Mouse (Mus musculus) central nervous system, embryonic 11.5 days (tissue): Measurements from ENCODE around the gene Qrich1. TPM values are rescaled to one million over a fixed set of nuclear protein-coding genes. Genes with fewer than 3 reads are reported as not detected.

ENCODE experiments used
- polyA plus RNA-seq: library from polyadenylated mRNA; depleted of rRNA; stranded (reverse); fragments of >200 nt; gene quantifications from 2 replicates; pipeline ENCODE4 v1.2.3, GENCODE M21; 2012; rRNA removed

Qrich1 gene
- 122 and 154 TPM in 2 replicates for polyA plus RNA-seq

DNA sequence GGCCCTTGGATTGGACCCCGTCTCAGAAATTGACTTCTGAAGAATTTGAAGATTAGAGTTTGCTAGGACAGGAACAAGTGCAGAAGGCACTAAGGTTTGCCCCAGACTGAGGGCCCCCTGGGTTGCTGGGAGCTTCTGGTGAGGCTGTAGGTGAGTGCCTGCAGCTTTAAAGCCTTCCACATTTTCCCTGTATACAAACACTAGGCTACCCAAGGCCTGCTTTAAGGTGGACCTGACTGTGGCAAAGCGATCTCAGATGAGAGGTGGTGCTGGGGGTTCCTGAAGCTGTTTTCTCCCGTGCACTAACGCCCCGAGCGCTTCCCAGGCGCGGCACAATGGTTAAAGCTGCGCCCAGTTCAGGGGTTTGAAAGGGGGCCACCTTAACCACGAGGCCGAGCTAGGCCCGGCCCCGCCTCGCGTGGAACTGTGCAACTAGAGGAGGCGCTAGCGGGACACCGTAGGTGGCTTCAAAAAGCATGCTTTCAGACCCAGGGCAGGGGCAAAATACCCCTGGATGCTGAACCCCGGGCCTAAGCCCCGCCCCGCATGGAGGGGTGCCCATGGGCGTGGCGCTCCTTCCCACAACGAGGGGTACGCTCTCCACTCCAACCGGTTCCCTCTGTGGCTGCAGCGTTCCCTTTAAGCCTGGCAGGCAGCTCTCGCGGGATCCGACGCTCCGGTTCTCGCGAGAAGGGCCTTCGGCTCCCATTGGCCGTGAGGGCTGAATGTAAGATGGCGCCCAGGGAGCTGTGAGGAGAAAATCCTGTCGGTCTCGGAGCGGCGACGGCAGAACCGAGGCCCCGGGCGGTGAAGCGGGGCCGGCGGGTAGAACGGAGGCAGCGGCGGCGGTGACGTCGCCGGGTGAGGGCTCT lies at the start of gene Qrich1:
Gene Qrich1 (plus strand): TSS at position 427 of the 872 bp plus-strand sequence.

GRCm38 (mm10) chr9:108479721-108480351 lies 36.8 kb upstream of the Qrich1 start, which contains the start of gene Lamb2:
Lamb2 (plus strand) TSS chr9:108479736.

DNA sequence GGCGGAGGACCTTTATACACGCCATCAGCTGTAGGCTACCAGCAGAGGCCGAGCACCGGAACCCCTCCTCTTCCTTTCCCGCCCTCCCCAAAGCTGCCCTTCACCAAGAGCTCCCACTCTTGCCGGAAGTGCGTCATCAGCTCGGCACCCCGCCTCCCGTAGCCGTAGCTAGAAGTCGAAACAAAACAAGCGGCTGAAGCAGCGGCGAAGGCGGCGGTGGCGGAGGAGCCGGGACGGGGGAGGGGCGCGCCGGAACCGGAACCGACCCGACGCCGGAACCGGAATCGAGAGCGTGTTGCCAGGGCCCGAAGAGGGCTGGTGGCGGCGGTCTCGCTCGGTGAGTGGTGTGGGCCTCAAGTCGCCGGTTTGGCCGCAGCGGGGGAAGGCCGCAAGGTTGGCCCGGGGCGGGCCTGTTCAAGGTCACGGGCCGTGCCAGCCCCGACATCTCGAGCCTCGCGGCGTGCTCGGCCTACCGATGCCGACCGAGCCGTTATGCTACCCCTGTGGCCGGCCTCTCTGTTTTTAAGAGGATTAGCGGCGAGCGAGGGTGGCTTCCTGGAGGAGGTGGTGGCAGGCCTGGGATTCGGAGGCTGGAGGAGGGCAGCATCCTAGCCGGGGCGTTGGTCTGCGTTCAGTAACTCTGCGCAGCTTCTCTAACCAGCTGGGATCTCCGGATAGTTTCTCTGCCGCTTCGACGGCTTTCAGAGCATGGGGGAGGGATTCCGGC lies 25.9 kb upstream of the Qrich1 start, which contains the start of gene Usp19:
Gene Usp19 (plus strand): TSS at position 44 of the 727 bp plus-strand sequence.

DNA sequence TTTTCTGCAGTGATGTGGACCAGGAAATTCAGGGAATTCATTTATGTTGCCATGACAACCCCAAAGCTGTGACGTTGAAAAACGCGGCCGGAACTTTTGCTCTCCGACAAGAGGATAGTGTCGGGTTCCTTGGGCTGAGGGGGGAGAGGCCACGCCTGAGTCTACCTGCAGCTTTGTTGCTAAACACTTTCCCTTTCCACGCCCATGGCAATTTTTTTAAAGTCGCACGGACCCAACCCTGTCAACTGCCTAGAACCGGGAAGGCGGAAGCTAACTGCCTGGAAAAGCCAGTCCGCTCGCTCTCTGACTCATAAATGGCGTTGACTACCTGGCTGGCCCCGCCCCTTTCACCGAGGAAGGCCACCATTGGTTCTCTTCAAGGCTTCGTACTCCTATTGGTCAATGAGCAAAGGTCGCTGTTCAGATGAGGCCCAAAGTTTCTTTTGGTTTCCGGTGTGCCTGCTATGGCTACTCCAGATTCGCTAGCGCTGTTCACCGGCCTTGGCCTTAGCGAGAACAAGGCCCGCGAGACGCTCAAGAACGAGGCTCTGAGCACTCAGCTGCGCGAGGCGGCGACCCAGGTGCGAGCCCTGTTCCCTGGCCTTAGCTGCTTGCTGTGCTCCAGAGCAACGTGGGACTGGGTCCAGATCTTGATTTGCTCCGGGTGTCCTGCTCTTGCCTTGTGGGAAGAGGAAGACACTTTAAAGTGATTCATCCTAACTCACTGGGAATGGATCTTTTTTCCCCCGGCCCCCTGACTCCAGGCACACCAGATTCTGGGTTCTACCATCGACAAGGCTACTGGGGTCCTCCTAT lies 8.8 kb upstream of the Qrich1 start, which contains the start of gene Qars:
Gene Qars (plus strand): TSS at position 88 of the 816 bp plus-strand sequence.

GRCm38 (mm10) chr9:108560227-108560841 lies 43.7 kb downstream of the Qrich1 start, which contains the start of gene Impdh2:
Impdh2 (plus strand) TSS chr9:108560286.

DNA sequence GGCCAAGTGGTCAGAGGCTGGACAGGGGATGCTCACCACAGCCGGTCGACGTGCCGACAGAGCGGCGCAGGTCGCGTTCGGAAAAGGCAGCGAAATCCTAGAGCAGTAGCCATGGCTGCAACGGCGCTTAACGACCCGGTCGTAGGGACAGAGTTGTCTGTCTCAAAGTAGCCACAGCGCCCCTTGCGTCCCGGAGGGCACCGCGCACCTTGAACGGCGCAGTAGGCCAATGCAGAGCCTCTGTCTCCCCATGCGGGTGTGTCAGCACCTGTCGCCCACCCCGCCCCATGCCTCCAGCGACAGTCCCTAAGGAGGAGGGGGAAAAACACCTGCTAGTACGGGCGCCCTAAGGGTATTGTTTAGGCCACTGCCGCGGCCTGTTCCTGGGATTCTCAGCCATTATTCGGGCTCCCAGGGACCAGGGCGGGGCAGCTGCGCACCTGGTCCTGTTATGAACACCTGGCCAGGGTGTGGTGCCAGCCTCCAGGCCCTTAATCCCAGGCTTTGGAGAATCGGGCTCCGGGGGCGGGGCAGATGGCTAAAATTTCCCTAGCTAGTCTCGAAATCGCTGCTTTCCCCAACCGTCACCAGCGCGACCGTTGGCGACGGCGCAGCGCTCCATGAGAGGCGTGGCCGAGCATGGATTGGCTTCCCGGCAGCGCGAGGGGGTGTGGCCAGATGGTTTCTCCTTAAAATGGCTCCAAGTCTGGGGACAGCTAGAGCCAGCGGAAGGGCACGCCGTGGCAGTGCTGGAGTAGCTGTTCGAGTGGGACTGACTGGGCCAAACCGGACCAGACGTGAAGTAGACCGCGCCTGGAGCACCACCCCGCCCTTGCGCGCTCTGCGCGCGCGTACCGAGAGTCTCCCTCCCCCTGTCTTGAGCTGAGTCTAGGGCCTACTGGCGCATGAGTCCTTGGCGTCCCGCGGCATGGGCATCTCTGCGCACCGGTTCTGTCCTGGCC lies 50.5 kb downstream of the Qrich1 start, which contains the start of gene Ndufaf3:
Gene Ndufaf3 (minus strand): TSS at position 620 of the 962 bp plus-strand sequence.

DNA sequence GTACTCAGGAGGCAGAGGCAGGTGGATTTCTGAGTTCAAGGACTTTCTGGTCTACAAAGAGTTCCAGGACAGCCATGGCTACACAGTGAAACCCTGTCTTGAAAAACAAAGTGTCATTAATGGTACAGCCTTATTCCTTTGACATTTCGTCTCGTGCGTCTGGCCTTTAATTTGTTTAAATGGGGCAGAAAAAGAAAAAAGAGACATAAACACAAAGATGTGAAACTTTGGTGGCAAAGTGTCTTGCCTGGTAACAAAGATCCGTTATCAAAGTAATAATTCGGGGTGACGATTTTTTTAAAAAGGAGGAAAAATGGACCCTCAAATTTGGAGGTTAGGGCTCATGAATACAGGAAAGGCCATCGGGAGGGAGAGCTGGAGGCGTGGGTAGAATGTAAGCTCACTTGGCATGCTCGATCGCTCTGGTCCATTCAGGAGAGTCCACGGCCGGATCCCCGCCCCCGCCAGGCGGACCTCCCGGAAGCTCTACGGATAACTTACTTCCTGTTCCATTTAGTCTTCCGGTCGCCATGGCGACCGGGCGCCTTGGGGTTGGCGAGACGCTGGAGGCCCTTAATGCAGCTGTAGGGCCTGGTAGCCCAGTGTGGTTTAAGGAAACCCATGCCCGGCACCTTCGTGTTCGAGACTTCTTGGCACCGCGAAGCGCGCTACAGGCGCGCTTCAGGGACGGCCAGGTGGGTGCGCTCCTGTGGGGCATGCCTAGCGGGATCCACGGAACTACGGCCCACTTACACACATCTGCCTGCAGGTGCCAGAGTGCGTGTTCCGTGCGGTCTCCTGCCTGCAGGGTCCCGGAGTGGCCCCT lies 53.0 kb downstream of the Qrich1 start, which contains the start of gene Dalrd3:
Gene Dalrd3 (plus strand): TSS at position 506 of the 826 bp plus-strand sequence.

GRCm38 (mm10) chr9:108578545-108579343 lies 62.1 kb downstream of the Qrich1 start, which contains the start of gene Wdr6:
Wdr6 (minus strand) TSS chr9:108578739.

DNA sequence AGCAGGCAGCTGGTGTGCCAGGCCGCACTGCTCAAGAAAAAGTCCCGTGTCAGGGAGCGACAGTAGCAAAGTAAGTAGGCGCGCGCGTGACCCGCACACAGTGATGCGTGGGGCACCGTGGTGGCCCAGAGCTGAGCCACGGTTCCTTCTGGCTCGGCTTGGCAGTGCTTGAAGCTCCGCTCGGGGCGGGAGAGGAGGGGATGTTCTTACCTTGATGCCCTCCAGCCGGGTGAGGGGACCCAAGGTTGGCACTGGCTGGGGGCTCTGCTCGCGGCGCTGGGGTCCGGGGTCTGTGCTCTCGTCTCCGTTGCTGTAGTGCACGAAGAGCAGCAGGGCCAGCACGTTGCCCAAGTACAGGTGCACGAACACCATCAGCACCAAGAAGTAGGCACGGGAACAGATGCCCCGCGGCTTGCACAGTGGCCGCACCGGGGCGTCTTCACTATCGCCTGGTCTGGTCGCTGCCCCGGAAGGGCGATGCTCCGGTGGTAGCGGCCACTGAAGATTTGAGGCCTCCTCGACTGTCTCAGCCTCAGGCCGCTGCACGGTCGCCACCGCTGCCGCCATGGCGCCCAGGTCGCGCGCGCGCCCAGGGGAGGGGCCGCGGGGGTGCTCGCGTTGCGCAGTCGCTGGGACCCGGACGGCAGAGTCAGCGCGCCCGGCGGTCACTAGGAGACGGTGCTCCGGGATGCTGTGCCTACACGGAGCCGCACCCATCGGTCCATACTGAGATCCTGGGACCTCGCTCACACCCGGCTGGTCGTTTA lies 80.6 kb downstream of the Qrich1 start, which contains the start of gene P4htm:
Gene P4htm (minus strand): TSS at position 670 of the 767 bp plus-strand sequence.

Other genes starting within 250 kb of the Qrich1 start
- 30.2 and 45.5 TPM in 2 replicates for gene Nicn1, start 226.4 kb upstream of the Qrich1 start, polyA plus RNA-seq
- gene Amt, start 220.0 kb upstream of the Qrich1 start, polyA plus RNA-seq = 40.6 and 51.6 TPM in 2 replicates
- gene Rhoa, start 210.7 kb upstream of the Qrich1 start, polyA plus RNA-seq = 236 and 260 TPM in 2 replicates
- 12.7 and 22.2 TPM in 2 replicates for gene Tcta, start 210.6 kb upstream of the Qrich1 start, polyA plus RNA-seq
- 654 and 762 TPM in 2 replicates for gene Gpx1, start 177.9 kb upstream of the Qrich1 start, polyA plus RNA-seq
- gene Usp4, start 169.0 kb upstream of the Qrich1 start, polyA plus RNA-seq = 113 and 120 TPM in 2 replicates
- 1.4 and 1.8 TPM in 2 replicates for gene 1700102P08Rik, start 124.0 kb upstream of the Qrich1 start, polyA plus RNA-seq
- gene Ccdc36, start 88.3 kb upstream of the Qrich1 start, polyA plus RNA-seq = 1.1 and 1.6 TPM in 2 replicates
- gene BC048562, start 80.3 kb upstream of the Qrich1 start, polyA plus RNA-seq = not detected in 2 replicates
- 25.0 and 28.4 TPM in 2 replicates for gene Ccdc71, start 56.3 kb upstream of the Qrich1 start, polyA plus RNA-seq
- 43.0 and 49.4 TPM in 2 replicates for gene Klhdc8b, start 55.2 kb upstream of the Qrich1 start, polyA plus RNA-seq
- gene Lamb2, start 37.1 kb upstream of the Qrich1 start, polyA plus RNA-seq = 67.7 and 81.1 TPM in 2 replicates
- 146 and 160 TPM in 2 replicates for gene Usp19, start 26.2 kb upstream of the Qrich1 start, polyA plus RNA-seq
- gene Qars, start 9.1 kb upstream of the Qrich1 start, polyA plus RNA-seq = 239 and 264 TPM in 2 replicates
- 175 and 189 TPM in 2 replicates for gene Impdh2, start 43.5 kb downstream of the Qrich1 start, polyA plus RNA-seq
- gene Ndufaf3, start 50.6 kb downstream of the Qrich1 start, polyA plus RNA-seq = 21.4 and 26.3 TPM in 2 replicates
- gene Dalrd3, start 53.1 kb downstream of the Qrich1 start, polyA plus RNA-seq = 83.0 and 118 TPM in 2 replicates
- gene Wdr6, start 61.9 kb downstream of the Qrich1 start, polyA plus RNA-seq = 129 and 170 TPM in 2 replicates
- gene P4htm, start 80.9 kb downstream of the Qrich1 start, polyA plus RNA-seq = 11.8 and 12.4 TPM in 2 replicates
- 45.1 and 49.2 TPM in 2 replicates for gene Arih2, start 132.6 kb downstream of the Qrich1 start, polyA plus RNA-seq
- 17.2 and 21.2 TPM in 2 replicates for gene Slc25a20, start 145.3 kb downstream of the Qrich1 start, polyA plus RNA-seq
- 27.2 and 40.2 TPM in 2 replicates for gene Prkar2a, start 172.5 kb downstream of the Qrich1 start, polyA plus RNA-seq